Mouse (Mus musculus) CH12F3 (cell line): ENCODE results near the gene Dhrs9.

Experiments
- in situ Hi-C: fragments of 300-500 bp; cut with MboI; formaldehyde crosslinking; loops from 2 replicates; pipeline ENCODE4 v1.14.3; 2020; ENCODE audit warnings: low sequenced_read_pairs

Dhrs9 gene

DNA sequence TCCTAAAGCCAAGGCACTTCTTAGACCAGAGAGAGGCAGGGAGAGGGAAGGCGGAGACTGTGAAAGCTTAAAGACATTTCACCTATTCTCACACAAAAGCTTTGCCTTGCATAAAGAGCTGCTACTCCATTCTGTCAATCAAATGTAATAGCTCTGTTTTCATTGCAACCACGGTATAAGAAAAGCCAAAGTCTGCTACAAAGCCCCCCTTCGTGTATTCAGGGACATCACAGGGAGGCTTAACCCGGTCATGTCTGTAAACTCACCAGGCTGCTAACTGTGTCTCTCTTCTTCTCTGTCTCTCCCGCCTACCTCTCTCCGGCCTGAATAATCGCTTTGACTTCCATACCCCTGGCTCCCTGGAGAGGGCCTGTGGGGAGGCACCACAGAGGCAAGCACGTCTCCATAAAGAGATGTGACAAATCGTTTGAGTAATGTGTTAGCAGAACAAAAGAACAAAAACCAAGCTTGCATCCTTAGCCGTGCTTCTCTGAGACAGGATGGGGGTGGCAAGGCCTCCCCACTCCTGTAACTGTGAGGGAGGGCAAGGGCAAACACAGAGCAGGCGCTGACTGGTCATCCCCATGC, 38.1 kb downstream of the Dhrs9 start:
- in situ Hi-C loops: no loop called here

DNA sequence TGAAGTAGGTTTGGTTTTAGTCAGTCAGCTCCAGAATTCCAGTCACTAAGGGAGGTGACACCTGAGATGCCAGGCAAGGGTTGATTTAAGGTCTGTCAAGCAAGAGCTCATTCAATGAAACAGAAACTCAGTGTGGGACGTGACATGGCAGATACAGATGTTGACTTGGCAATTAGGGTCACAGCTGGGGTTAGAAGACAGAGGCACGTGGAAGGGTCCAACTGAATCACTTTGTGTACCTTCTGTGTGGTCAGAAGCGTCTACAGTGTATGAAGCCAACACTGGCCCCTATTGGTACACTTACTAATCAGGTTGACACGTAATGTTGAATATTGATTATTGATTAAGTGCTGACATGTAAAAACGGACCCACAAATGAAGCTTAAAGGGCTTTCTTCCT, 44.6 kb downstream of the Dhrs9 start:
- in situ Hi-C loops: no loop called here

DNA sequence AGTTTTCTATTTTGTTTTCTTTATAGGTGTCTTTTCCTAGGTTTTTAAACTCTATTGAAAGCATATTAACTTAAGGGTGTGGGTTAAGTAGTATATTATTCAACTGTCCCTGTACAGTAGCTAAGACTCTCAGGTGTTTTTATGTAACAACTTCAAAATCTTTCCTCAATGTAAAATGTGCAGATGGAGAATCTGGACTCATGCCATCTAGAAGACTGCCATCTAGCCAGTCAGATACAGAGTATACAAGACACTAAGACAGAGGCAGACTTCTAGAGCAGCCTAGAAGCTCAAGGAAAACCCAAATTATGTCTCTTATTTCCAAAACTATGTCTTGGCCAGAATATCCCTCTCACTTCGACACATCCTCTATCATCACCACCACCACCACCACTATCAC, 45.8 kb downstream of the Dhrs9 start:
- in situ Hi-C loops: no loop called here

GRCm38 (mm10) chr2:69427141-69427540, 46.9 kb downstream of the Dhrs9 start:
- in situ Hi-C loops: no loop called here

DNA sequence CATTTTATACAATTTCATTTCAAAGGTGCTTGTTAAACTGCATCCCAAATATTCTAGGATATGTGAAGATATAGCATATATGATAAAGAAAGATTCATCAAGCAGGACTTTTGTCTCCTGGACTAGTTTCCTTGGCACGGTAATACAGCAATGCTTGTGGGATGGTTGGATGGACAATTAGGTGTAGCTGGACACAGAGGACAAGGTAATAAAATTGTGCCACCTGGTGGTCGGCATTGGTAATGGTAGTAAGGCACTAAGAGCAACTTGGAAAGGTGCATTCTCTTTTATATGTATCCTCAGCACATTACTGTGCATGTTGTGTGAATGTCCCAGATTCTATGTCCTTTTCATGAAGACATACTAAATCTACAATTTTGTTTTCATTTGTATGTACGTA, 47.9 kb downstream of the Dhrs9 start:
- in situ Hi-C loops: no loop called here

- in situ Hi-C loops: no loop called here
Observed at GRCm38 (mm10) chr2:69441656-69442055, 61.4 kb downstream of the Dhrs9 start.

- in situ Hi-C loops: no loop called here
Observed at GRCm38 (mm10) chr2:69445896-69446472, 65.7 kb downstream of the Dhrs9 start.

GRCm38 (mm10) chr2:69448581-69448980, 68.3 kb downstream of the Dhrs9 start:
- in situ Hi-C loops: no loop called here

DNA sequence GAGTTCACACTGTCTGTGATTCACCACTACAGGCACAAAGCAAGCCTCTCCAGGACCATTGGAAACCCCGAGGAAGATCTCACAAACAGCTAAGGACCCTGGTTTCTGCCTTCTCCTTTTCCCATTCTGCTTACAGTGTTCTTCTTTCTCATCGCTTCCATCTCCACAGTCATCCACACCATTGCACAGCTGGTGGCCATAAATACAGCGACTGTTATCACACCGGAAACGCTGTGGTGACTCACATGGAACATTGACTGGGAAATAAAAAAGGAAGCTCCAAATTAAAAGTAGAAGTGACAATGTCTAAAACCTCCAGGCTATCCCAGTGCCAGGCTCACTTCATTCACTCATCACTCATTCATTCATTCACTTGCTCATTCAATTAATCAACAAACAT, 70.9 kb downstream of the Dhrs9 start:
- in situ Hi-C loops: no loop called here
